Mouse (Mus musculus) naive thymus-derived CD4-positive, alpha-beta T cell, adult 2 months (primary cell): Measurements from ENCODE around the gene Vmn2r74.

Source experiments
- DNase-seq: peaks from one replicate; pipeline ENCODE4 v3.0.0-alpha.2; 2011; ENCODE audit warnings: low read depth

Vmn2r74 gene

DNA sequence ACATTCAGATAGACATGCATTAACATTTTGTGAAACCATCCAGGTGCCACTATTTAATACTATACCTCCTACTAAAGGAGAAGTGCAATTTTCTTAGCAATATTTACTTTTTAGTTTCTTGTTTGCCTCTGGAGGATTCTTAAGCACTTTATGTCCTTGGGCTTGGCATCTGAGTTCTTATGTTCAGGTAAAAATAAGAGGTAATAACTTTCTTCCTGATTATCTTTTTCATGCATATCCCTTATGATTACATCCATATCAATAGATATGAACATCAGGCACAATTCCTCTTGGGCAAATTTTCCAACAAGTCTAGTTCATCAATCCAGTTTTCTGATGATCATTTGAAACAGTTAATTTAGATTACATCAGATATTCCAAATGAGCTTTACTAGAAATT, at the start of gene Vmn2r74:
TSS of gene Vmn2r74 (minus strand) at position 101 of the 400 bp plus-strand sequence.
- DNase-seq, result no peak

DNA sequence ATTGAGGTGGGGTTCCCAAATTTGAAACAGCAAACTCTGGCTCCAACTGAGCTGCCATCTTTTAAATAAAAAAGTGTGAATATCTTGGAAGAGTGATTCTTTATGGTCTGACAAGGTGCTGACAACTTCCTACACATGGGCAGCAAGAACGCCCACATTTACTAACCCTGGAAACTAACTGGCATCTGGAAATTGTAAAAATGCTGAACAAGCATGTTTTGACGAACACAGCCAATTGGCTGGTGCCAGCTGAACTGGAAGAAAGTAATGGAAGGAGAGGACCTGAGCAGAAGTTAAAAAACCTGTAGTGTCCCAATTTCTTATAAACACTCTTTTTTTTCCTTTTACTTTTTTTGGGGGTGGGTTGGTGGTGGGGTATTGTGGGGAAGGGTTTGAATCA, 46.1 kb upstream of the Vmn2r74 start:
- DNase-seq, result no peak
